Comparison of ENCODE assay signal across 9 mouse cellular contexts in the genomic region with DNA sequence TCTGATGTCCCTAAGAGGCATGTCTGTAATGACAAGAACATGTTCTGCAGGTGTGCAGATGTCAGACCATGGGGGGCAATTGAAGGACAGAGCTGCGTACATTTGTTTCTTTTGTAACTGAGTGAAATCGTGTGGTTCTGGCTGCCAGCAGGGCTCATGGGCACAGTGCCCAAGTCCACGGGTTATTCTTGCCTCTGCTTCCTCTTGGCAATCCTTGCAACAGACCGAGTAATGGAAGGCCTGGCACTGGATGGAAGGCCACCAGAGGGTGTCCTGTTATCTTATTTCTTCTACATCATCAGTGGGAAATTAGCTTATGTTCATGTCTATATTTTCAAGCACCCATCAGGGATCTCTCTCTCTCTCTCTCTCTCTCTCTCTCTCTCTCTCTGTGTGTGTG. TPM values are rescaled to one million over a fixed set of nuclear protein-coding genes. Genes with fewer than 3 reads are reported as not detected.
DNase-seq lines count a peak whose midpoint lies in the region; ATAC-seq lines count a peak whose summit lies in the region.
"Had no signal": no experiment of that assay in that cellular context is flagged by ENCODE, and none has a peak within 500 bp of the region (broad histone marks: within the 10 kb centered on the region; RNA-seq: fewer than 3 reads in every experiment).

No protein-coding gene starts in this region.

- 0 out of 2 replicates have a peak, but pooled peaks cover 3% of the 10 kb centered on the region for H3K4me1 ChIP-seq in heart, embryonic 12.5 days (replicated peaks)
- 0 out of 2 replicates have a peak, but pooled peaks cover 2% of the 10 kb centered on the region for H3K4me1 ChIP-seq in intestine, embryonic 15.5 days (replicated peaks)

- no peak overlapping the region for H3K4me2 ChIP-seq in heart, embryonic 12.5 days
- H3K4me2 ChIP-seq in intestine, embryonic 15.5 days (replicated peaks) = no peak overlapping the region

- peaks cover 10% of the 10 kb centered on the region for H3K36me3 ChIP-seq in heart, embryonic 12.5 days
- H3K36me3 ChIP-seq in intestine, embryonic 15.5 days = no peaks in the 10 kb centered on the region

- no peak overlapping the region for H3K27ac ChIP-seq in heart, embryonic 12.5 days (ENCODE audit: poor library complexity, severe bottlenecking)
- H3K27ac ChIP-seq in intestine, embryonic 15.5 days = no peak overlapping the region

- no peak overlapping the region for H3K9ac ChIP-seq in heart, embryonic 12.5 days
- no peak overlapping the region for H3K9ac ChIP-seq in intestine, embryonic 15.5 days

- ATAC-seq in heart, embryonic 12.5 days (ENCODE audit: insufficient number of reproducible peaks, low FRiP score) = no peak
- ATAC-seq in hematopoietic stem cell, adult 5-6 weeks (replicated peaks in 1 of 2; ENCODE audit: insufficient read depth in 1 of 2, low FRiP score in 2 of 2, low TSS enrichment in 1 of 2, low read depth in 1 of 2, poor library complexity in 2 of 2, severe bottlenecking in 2 of 2) = peak; percentile 63 to 80
- no peak for ATAC-seq in intestine, embryonic 15.5 days

- WGBS in heart, embryonic 12.5 days = 62% methylated on average over 4 of the region's 4 CpGs
- 56% methylated on average over 4 of the region's 4 CpGs for WGBS in intestine, embryonic 15.5 days

- DNase-seq in heart, adult 11 months = peak; percentile 97
- peak; percentile 91 for DNase-seq in adipocyte (ENCODE audit: low spot score)
- peak; percentile 46 to 75 for DNase-seq in cerebellum, postnatal 4 days (ENCODE audit: low spot score in 2 of 2)
- peak; percentile 79 to 82 for DNase-seq in lung, adult 18-20 months
- peak; percentile 75 for DNase-seq in right cerebral cortex, postnatal 4 days

- no peaks in the 10 kb centered on the region for H3K27me3 ChIP-seq in heart, embryonic 12.5 days (replicated peaks)
- no peaks in the 10 kb centered on the region for H3K27me3 ChIP-seq in intestine, embryonic 15.5 days (replicated peaks)
- H3K27me3 ChIP-seq: CH12.LX had no signal

- no peaks in the 10 kb centered on the region for H3K9me3 ChIP-seq in heart, embryonic 12.5 days (replicated peaks)
- H3K9me3 ChIP-seq in intestine, embryonic 15.5 days = no peaks in the 10 kb centered on the region

- no peak overlapping the region for H3K4me3 ChIP-seq in heart, embryonic 12.5 days
- no peak overlapping the region for H3K4me3 ChIP-seq in intestine, embryonic 15.5 days (replicated peaks)

RNA-seq across cellular contexts. Expression of a gene that starts 19.0 kb away (rescaled TPM):
- 11.5 and 12.0 TPM in 2 replicates for polyA plus RNA-seq in heart, embryonic 12.5 days (2016; fragmentation: Nextera tagmentation; extraction: Ambion mirVana)
- total RNA-seq in hematopoietic stem cell, adult 5-6 weeks (2017) = 12.5 and 12.6 TPM in 2 replicates
- 11.4 and 12.3 TPM in 2 replicates for polyA plus RNA-seq in intestine, embryonic 15.5 days (2015; fragmentation: Nextera tagmentation; extraction: Ambion mirVana)

RNA-seq across cellular contexts. Expression of a gene that starts 41.4 kb away (rescaled TPM):
- 12.1 and 12.3 TPM in 2 replicates for polyA plus RNA-seq in heart, embryonic 12.5 days (2016; fragmentation: Nextera tagmentation; extraction: Ambion mirVana)
- 15.7 and 19.7 TPM in 2 replicates for total RNA-seq in hematopoietic stem cell, adult 5-6 weeks (2017)
- 12.6 and 15.0 TPM in 2 replicates for polyA plus RNA-seq in intestine, embryonic 15.5 days (2015; fragmentation: Nextera tagmentation; extraction: Ambion mirVana)

Comparison
In these comparisons a context has a peak if more than half of its experiments do, and no peak if none do; other contexts are left out.
1. ATAC-seq: peak in hematopoietic stem cell, adult 5-6 weeks (2 of 2); none in heart, embryonic 12.5 days (single experiment) and intestine, embryonic 15.5 days (single experiment).
2. Peak in every context shown above with its lines, with median percentiles within 50 percentile points of each other: DNase-seq.